Mouse (Mus musculus) megakaryocyte, embryonic 14.5 days (primary cell): Measurements from ENCODE around the gene Gpr142.

ENCODE experiments used
- FLI1 ChIP-seq: IDR thresholded peaks from 2 replicates; pipeline ENCODE4 v1.6.1; 2012; ENCODE audit warnings: low read length, inconsistent platforms, mixed read lengths
- GATA1 ChIP-seq: IDR thresholded peaks from 3 replicates; pipeline ENCODE4 v1.6.1; 2012; ENCODE audit warnings: mixed read lengths, low read length, inconsistent platforms, borderline replicate concordance

- TF ChIP-seq GATA1, result no peak
- no peak for TF ChIP-seq FLI1
These were observed 4.0 kb downstream of the Gpr142 start for GRCm38 (mm10) chr11:114802540-114803267.
